Mouse (Mus musculus) c-Kit-positive CD71-positive TER-119-positive erythroid progenitor cells, embryonic 14.5 days (primary cell): Measurements from ENCODE around the gene Lcn3.
A peak's percentile ranks its signal among the peaks of the same experiment; 100 is the strongest.
"Not testable (repeated sequence)": the region's sequence is repeated elsewhere in the genome, so short reads cannot be mapped to it uniquely, and the experiment has no call there.

ENCODE experiments used
- DNase-seq: peaks from one replicate; pipeline ENCODE4 v3.0.0-alpha.2; 2013; ENCODE audit warnings: low spot score

Gene Lcn3

DNA sequence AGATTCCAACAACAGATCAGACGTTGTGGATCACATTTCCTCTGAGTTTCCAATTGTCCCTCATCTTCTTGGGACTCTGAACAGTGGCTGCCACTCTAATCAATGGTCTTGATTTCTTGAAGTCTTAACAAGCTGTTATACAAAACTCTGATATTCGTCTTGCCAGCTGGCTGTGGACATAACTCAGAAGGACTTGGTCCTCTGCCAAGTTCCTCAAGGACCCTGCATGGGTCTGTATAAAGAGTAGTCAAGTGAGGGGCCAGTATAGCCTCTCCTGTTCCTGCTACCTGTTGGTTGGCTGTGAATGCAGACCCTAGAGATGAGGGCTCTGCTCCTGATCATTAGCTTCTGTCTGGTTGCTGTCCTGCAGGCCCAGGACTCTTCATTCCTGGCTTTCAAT lies at the start of gene Lcn3:
Lcn3 (plus strand) TSS at position 301 of the 400 bp plus-strand sequence.
- DNase-seq = no peak

DNA sequence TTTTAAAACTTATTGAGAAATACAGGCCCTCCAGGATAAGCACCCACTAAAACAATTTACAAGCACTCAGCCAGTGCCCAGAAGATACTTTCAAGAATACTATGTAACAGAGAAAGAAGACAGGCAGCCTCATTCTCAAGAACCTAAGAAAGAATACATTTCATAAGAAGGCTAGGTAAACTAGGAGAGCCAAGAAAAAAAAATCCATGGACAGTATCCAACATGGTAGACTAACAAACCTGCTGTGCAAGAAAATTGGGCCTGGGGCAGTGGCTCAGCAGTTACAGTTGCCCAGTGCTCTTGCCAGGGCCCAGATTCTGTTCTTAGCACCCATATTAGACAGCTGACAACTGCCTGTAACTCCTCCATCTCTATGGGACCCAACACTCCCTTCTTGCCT lies 48.1 kb upstream of the Lcn3 start:
- no peak for DNase-seq

DNA sequence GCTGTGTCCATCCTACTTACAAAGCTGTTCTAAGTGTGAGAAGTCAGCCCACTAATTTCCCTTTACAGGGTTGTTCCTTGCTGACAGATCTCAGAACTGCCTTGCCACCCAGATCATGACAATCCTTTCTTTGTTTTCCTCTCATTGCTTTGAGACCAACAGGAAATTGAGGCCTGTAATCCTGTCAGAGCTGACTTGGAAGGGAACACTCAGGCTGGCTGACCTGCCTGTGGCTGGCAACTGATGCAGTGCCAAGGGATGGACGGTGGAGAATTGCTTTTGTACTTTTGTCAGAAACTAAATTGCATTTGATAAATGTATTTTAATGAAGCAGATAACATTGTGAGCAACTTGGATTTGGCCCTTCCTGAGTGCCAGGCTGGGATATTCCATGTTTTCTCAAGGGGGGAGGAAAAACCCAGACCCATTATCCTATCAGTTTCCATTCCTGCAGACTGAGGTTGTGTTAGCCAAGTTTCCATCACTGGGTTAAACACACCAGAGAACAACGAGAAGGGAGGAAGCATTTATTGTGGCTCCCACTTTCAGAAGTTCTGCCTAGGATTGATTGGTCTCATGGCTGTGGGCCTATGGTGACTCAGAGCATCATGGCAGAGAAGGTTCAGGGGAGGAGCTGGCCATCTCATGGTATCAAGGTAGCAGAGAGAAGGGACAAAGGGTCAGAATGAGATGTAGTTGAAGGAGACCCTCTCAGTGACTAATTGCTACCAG lies 32.0 kb upstream of the Lcn3 start:
- no peak for DNase-seq

DNA sequence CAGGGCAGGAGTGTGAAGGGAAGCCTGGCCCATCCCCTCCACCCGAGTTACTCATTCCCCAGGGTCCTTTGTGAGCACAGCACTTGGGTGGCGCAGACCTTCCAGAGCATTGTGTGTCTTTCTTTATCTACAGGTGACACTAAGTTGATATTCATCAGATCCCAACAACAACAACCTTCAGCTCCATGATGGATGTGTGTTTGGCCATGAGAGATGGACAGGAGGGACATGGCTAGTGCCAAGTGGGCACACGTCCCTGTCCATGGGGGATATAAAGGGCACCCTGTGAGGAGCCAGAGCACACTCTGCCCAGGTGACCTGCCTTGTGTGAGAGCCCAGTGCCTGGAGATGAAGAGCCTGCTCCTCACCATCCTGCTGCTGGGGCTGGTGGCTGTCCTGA lies 28.7 kb upstream of the Lcn3 start, which contains the start of gene Obp2b:
Obp2b (plus strand) TSS at position 301 of the 400 bp plus-strand sequence.
- DNase-seq = not testable (repeated sequence)

DNA sequence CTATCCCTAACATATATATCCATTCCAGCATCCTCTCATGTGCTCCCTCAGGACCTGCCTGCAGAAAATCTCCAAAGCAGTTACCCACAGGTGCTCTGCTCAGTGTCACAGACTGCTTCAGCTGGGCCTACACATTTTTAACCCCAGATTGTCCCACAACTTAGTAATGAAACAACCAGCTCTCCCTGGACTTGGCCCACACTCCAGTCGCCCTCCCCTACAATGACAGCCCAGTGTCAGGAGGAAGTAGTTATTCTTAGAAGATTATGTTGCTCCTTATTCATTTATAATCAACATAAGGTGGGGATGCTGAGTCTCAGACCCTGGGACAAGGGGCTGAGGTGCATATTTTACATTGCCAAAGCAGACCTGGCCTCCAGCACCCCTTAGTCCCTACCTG lies 23.7 kb upstream of the Lcn3 start:
- DNase-seq = peak; percentile 13

GRCm38 (mm10) chr2:25754201-25754600 lies 11.2 kb upstream of the Lcn3 start:
- no peak for DNase-seq

GRCm38 (mm10) chr2:25758064-25758625 lies 7.2 kb upstream of the Lcn3 start:
- no peak for DNase-seq

- DNase-seq = no peak
Measured at GRCm38 (mm10) chr2:25767764-25768163, 2.4 kb downstream of the Lcn3 start.

DNA sequence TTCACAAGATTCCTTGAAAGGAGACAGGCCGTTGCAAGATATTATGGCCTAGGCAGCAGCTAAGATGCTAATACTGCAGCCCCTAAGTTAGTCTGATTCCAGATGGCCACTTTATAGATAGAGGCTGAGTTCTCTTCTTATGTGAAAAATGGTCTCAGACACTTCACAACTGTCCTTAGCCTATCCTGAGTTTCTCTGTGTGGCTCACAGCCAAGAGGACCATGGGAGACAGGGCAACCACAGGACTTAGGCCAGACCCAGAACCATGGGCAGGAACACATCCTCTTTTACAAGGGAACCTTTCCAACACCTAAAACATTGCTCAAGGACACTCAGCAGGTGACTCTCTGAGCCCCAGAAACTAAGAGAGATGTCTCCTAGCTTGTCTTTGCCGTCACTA lies 8.1 kb downstream of the Lcn3 start:
- no peak for DNase-seq

GRCm38 (mm10) chr2:25774640-25775039 lies 9.3 kb downstream of the Lcn3 start:
- no peak for DNase-seq

- DNase-seq = no peak
Measured at GRCm38 (mm10) chr2:25775991-25776390, 10.6 kb downstream of the Lcn3 start.

DNA sequence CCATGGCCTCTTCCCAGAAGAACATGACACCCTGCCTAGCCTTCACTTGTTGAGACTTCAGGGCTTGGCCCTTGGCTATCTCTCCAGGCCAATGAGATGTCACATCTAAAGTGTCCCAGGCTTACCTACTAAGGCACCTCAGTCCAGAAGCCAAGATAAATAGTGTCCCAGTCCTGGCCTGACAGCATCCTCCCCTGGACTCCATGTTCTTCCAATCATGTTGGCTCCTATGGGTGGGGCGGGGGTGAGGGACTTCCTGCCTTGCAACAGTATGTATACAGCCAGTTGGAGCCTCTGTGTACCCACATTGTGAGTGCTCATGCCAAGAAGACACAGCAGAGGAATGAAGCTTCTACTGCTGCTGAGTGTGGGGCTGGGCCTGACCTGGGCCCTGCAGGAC lies 11.3 kb downstream of the Lcn3 start, which contains the start of gene Lcn11:
Lcn11 (plus strand) TSS at position 301 of the 400 bp plus-strand sequence.
- no peak for DNase-seq

GRCm38 (mm10) chr2:25779076-25779475 lies 13.7 kb downstream of the Lcn3 start:
- DNase-seq = no peak

GRCm38 (mm10) chr2:25780921-25781320 lies 15.6 kb downstream of the Lcn3 start:
- DNase-seq = no peak

DNA sequence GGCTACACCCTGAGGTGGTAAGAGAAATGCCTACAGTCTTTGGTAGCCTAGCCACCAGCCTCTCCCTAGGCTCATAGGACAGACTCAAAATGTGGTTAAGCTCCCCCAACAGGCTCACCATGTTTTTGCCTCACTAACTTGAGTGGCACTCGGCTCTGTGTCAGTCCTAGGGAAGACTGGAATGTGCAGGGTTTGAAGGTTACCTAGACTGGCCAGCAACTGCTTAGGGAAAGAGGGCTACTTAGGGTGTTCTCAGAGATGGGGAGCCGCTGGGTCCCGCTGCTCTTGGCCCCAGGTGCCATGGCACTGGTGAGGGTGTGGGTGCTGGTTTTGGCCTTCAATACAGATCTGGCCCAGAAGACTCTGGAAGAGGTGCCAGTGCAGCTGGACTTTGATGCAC lies 16.6 kb downstream of the Lcn3 start, which contains the start of gene Gm13539:
Gm13539 (plus strand) TSS at position 301 of the 400 bp plus-strand sequence.
- DNase-seq = no peak

GRCm38 (mm10) chr2:25785573-25786322 lies 20.4 kb downstream of the Lcn3 start:
- no peak for DNase-seq

- DNase-seq = peak; percentile 58
Measured at GRCm38 (mm10) chr2:25789092-25789491, 23.7 kb downstream of the Lcn3 start.

GRCm38 (mm10) chr2:25797635-25798034 lies 32.3 kb downstream of the Lcn3 start:
- DNase-seq = no peak

DNA sequence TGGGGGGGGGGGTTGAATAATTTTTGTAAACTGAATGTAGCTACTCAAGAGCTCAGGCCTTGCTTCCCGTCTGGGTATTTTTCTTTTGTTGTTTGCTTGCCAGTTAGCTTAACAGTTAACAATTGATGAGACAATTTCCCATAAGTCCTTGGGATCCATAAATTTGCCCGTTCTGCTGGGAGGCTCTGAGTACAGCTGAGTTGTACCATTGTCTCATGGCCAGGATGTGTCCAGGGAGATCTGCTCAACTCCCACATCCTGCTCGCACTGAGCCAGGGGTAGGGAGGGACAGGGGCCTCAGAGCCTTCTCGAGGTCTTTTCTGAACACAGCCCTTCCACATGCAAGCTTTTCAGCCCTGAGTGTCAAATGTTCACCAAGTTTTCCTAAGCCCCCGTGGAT lies 32.7 kb downstream of the Lcn3 start:
- DNase-seq = no peak

GRCm38 (mm10) chr2:25811711-25812110 lies 46.3 kb downstream of the Lcn3 start:
- no peak for DNase-seq

- DNase-seq = no peak
Measured at GRCm38 (mm10) chr2:25813364-25813763, 48.0 kb downstream of the Lcn3 start.

DNA sequence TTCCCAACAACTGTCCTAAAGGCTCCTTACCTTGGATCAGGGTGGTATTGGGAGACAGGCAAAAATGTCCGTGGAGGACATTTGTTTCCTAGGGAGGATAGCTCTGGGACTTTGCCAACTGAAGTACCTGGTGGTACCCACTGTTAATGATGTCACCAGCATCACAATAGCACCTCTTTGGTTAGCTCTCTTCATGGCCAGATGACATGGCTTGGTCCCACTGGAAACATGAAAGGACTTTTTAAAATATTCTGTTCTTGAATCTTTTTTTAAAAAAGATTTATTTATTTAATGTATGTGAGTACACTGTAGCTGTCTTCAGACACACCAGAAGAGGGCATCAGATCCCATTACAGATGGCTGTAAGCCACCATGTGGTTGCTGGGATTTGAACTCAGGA lies 50.4 kb downstream of the Lcn3 start, which contains the start of gene Glt6d1:
Glt6d1 (minus strand) TSS at position 101 of the 400 bp plus-strand sequence.
- not testable (repeated sequence) for DNase-seq
